Mouse (Mus musculus): ENCODE measurements around the gene Acadl. TPM values are rescaled to one million over a fixed set of nuclear protein-coding genes. Genes with fewer than 3 reads are reported as not detected.

Acadl gene
- polyA plus RNA-seq, 1 experiment, result 29.2 TPM

DNA sequence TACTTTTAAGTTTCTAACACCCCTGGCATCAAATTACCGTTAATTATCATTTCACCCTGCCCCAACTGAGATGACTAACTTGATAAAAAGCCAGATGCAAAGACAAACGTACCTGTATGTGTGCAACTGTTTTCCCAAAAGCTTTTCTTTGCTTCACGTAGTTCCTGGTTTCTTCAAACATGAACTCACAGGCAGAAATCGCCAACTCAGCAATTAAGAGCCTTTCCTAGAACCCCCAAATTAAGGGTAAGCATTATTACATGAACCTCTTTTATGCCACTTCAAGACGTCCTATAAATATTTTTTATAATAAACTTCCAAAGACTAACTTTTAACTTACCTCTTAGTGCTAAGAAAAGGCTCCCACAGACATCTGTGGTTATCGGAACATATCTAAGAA is 21.6 kb downstream of the Acadl start:
- no peak for TF ChIP-seq POLR2A (IDR thresholded peaks at IDR 0.05; ENCODE audit: control insufficient read depth, extremely low read depth, insufficient read depth, low read length, poor library complexity)
- TF ChIP-seq CTCF (IDR thresholded peaks at IDR 0.05; ENCODE audit: borderline replicate concordance, control insufficient read depth, extremely low read depth, insufficient read depth, low read length, poor library complexity), result no peak
- H3K36me3 ChIP-seq (ENCODE audit: control insufficient read depth, insufficient read depth, low read length), result peaks cover 5% of the 10 kb centered on the region

DNA sequence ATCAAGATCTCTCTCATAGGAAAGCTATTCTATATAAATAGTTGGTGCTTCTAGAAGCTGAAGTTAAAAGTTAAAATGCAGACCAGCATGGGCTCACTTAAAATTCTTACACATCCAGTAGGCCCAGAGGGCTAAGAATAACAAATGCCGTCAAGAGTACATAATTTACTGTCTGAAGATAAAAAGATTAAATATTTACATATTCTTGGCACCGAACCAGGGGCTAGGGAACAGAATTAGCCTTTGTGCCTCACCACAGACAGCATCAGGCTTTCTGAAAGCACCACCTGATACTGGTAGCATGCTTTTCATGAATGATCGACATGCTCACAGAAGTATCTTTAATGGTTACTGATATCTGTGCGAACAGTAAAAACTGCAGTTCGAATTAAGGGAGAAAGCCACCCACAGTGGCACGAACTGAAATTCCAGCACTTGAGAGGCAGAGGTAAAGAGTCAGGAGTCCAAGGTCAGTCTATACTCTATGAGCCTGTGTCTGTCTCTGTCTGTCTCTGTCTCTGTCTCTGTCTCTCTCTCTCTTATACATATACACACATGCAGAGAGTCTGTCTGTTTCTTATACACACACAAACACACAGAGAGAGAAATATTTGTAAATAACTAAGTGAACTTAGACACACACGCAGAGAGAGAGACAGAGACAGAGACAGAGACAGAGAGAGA is 23.2 kb downstream of the Acadl start:
- Histone ChIP-seq H3K4me3 (ENCODE audit: control insufficient read depth, insufficient read depth, low read length) (no peak overlapping the region), H3K36me3 (ENCODE audit: control insufficient read depth, insufficient read depth, low read length) (peaks cover 5% of the 10 kb centered on the region), H3K4me1 (replicated peaks; ENCODE audit: control insufficient read depth, insufficient read depth, low read length) (peaks cover 8% of the 10 kb centered on the region), H3K27me3 (ENCODE audit: control insufficient read depth, insufficient read depth, low read length) (no peaks in the 10 kb centered on the region), H3K27ac (ENCODE audit: control insufficient read depth, insufficient read depth, low read length) (no peak overlapping the region)
- DNase-seq, result no peak
- TF ChIP-seq POLR2A (IDR thresholded peaks at IDR 0.05; ENCODE audit: control insufficient read depth, extremely low read depth, insufficient read depth, low read length, poor library complexity) (no peak), CTCF (IDR thresholded peaks at IDR 0.05; ENCODE audit: borderline replicate concordance, control insufficient read depth, extremely low read depth, insufficient read depth, low read length, poor library complexity) (no peak)
- 94% methylated on average over 7 of the region's 7 CpGs for WGBS

More for the DNA sequence above, 21.6 kb downstream of the Acadl start:
- Histone ChIP-seq H3K4me1 (replicated peaks; ENCODE audit: control insufficient read depth, insufficient read depth, low read length) (peaks cover 8% of the 10 kb centered on the region), H3K27me3 (ENCODE audit: control insufficient read depth, insufficient read depth, low read length) (no peaks in the 10 kb centered on the region), H3K27ac (ENCODE audit: control insufficient read depth, insufficient read depth, low read length) (no peak overlapping the region), H3K4me3 (ENCODE audit: control insufficient read depth, insufficient read depth, low read length) (no peak overlapping the region)
- DNase-seq, result no peak
- 31% methylated on average over 6 of the region's 6 CpGs for WGBS

DNA sequence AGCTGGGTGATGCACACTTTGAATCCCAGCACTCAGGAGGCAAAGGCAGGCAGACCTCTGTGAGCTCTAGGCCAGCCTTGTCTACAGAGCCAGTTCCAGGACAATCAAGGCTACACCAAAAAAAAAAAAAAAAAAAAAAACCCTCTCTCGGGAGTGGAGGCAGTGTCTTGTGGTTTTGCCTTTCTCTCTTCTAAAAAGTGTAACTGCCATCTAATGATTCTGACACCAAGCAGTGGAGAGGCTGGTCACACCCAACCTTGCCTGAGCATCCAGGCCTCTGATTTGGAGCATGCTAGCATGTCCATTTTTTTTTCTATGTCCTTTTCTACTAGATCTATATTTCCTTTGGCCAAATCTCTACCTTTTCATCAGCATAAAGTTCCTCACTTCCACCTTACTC is 23.9 kb downstream of the Acadl start:
- DNase-seq, result no peak
- no peaks in the 10 kb centered on the region for H3K27me3 ChIP-seq (ENCODE audit: control insufficient read depth, insufficient read depth, low read length)
- peaks cover 8% of the 10 kb centered on the region for H3K4me1 ChIP-seq (replicated peaks; ENCODE audit: control insufficient read depth, insufficient read depth, low read length)
- 6% methylated on average over 1 of the region's 1 CpGs for WGBS
- TF ChIP-seq CTCF (IDR thresholded peaks at IDR 0.05; ENCODE audit: borderline replicate concordance, control insufficient read depth, extremely low read depth, insufficient read depth, low read length, poor library complexity) (no peak), POLR2A (IDR thresholded peaks at IDR 0.05; ENCODE audit: control insufficient read depth, extremely low read depth, insufficient read depth, low read length, poor library complexity) (no peak)
- H3K27ac ChIP-seq (ENCODE audit: control insufficient read depth, insufficient read depth, low read length), result no peak overlapping the region
- no peak overlapping the region for H3K4me3 ChIP-seq (ENCODE audit: control insufficient read depth, insufficient read depth, low read length)
- H3K36me3 ChIP-seq (ENCODE audit: control insufficient read depth, insufficient read depth, low read length), result peaks cover 5% of the 10 kb centered on the region

DNA sequence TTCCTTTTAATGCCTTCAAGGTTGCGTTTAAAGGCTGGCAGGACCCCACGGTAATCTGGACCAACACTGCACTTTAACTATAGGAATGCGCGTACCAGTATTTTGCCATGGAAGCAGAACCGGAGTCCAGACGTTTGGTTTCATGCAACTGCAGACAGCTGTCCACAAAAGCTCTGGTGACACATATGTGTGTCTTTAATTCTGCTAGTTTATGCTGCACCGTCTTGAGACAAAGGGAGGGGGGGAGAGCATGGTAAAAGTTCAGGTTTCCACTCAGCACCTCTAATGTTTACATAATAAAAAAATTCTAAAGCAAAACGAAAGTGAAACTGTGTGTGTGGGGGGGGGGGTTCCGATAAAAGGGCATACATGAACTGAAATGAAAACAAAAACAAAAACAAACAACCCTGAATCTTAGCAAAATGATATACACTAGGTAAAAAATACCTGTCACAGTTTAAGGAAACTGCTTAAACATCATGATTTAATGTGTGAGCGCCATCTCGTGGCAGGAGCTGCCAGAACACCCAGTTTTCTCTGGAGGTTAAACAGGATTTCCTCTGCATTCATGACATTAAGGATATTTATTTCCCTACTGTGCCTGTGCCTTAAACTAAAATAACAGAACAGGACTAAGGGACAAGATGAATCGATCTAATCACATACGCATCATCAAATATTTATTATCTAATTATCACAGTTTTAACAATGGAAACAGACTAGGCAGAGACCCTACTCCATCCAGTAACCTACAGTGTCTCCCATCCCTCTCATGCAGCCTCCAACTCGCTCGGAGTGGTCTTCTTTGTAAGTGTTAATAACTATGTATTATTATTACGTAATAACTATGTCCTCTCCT is 24.7 kb downstream of the Acadl start:
- Histone ChIP-seq H3K36me3 (ENCODE audit: control insufficient read depth, insufficient read depth, low read length) (peaks cover 5% of the 10 kb centered on the region), H3K4me3 (ENCODE audit: control insufficient read depth, insufficient read depth, low read length) (no peak overlapping the region), H3K4me1 (replicated peaks; ENCODE audit: control insufficient read depth, insufficient read depth, low read length) (peaks cover 8% of the 10 kb centered on the region), H3K27me3 (ENCODE audit: control insufficient read depth, insufficient read depth, low read length) (no peaks in the 10 kb centered on the region), H3K27ac (ENCODE audit: control insufficient read depth, insufficient read depth, low read length) (no peak overlapping the region)
- DNase-seq, result peak; percentile 86
- TF ChIP-seq POLR2A (IDR thresholded peaks at IDR 0.05; ENCODE audit: control insufficient read depth, extremely low read depth, insufficient read depth, low read length, poor library complexity) (no peak), CTCF (IDR thresholded peaks at IDR 0.05; ENCODE audit: borderline replicate concordance, control insufficient read depth, extremely low read depth, insufficient read depth, low read length, poor library complexity) (no peak)
- WGBS, result 62% methylated on average over 16 of the region's 16 CpGs

DNA sequence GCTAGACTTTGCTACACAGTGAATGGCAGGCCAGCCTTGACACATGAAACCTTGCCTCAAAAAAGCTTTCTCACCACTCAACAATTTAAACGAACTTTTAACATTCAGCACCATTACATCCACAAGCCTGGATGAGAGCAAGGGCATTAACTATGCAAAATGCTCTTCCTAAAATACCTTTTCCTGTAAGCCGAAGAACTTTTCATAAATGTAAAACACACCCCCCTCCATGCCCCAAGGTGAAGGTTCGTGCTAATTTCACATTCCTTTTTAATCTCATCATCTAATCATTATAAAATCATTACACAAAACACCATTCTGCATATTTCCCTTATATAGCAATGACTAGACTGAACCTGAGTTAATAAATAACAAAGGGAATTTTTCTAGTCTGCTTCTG is 25.9 kb downstream of the Acadl start:
- H3K27ac ChIP-seq (ENCODE audit: control insufficient read depth, insufficient read depth, low read length), result no peak overlapping the region
- no peaks in the 10 kb centered on the region for H3K36me3 ChIP-seq (ENCODE audit: control insufficient read depth, insufficient read depth, low read length)
- WGBS, result 96% methylated on average over 3 of the region's 3 CpGs
- TF ChIP-seq CTCF (IDR thresholded peaks at IDR 0.05; ENCODE audit: borderline replicate concordance, control insufficient read depth, extremely low read depth, insufficient read depth, low read length, poor library complexity) (no peak), POLR2A (IDR thresholded peaks at IDR 0.05; ENCODE audit: control insufficient read depth, extremely low read depth, insufficient read depth, low read length, poor library complexity) (no peak)
- DNase-seq, result no peak
- no peaks in the 10 kb centered on the region for H3K27me3 ChIP-seq (ENCODE audit: control insufficient read depth, insufficient read depth, low read length)
- H3K4me3 ChIP-seq (ENCODE audit: control insufficient read depth, insufficient read depth, low read length), result no peak overlapping the region
- H3K4me1 ChIP-seq (replicated peaks; ENCODE audit: control insufficient read depth, insufficient read depth, low read length), result peaks cover 8% of the 10 kb centered on the region

DNA sequence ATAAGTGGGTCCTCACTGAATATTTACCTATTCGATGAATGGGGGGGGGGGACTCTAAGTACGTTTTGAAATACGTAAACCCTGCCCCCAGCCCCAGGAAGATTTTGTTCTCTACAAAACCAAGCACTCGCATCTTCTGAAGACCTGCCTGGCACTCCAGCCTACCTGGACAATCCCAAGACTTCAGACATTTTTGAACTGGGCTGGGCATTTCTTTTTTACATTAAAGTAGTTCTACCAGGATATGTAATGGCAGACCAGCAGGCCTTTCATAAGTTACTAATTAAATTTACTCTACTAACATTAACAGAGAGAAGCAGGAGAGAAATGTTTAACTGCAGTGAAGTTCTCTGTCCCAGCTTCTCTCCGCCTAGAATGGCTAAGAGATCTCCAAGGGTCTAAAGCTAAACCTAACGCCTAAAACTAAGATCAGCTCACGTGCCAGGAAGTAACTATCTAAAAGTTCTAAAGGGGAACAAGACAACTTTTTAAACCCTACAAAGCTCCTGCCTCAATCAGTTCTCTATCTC is 30.4 kb downstream of the Acadl start:
- WGBS, result 94% methylated on average over 7 of the region's 7 CpGs
- H3K4me3 ChIP-seq (ENCODE audit: control insufficient read depth, insufficient read depth, low read length), result no peak overlapping the region
- no peaks in the 10 kb centered on the region for H3K27me3 ChIP-seq (ENCODE audit: control insufficient read depth, insufficient read depth, low read length)
- H3K27ac ChIP-seq (ENCODE audit: control insufficient read depth, insufficient read depth, low read length), result no peak overlapping the region
- DNase-seq, result no peak
- TF ChIP-seq CTCF (IDR thresholded peaks at IDR 0.05; ENCODE audit: borderline replicate concordance, control insufficient read depth, extremely low read depth, insufficient read depth, low read length, poor library complexity), result no peak
- TF ChIP-seq POLR2A (IDR thresholded peaks at IDR 0.05; ENCODE audit: control insufficient read depth, extremely low read depth, insufficient read depth, low read length, poor library complexity), result no peak
- no peaks in the 10 kb centered on the region for H3K4me1 ChIP-seq (replicated peaks; ENCODE audit: control insufficient read depth, insufficient read depth, low read length)
- no peaks in the 10 kb centered on the region for H3K36me3 ChIP-seq (ENCODE audit: control insufficient read depth, insufficient read depth, low read length)
